Mouse (Mus musculus) layer of hippocampus, adult 2 months (tissue): ENCODE data around the gene Gm5089. TPM values are rescaled to one million over a fixed set of nuclear protein-coding genes. Genes with fewer than 3 reads are reported as not detected.

Experiments
- DNase-seq, 2 experiments: peaks; one replicate each; pipeline ENCODE4 v3.0.0; 2022; ENCODE audit warnings: low spot score in 2 of 2
- H3K27ac ChIP-seq: fragments of 200-600 bp; 2 replicates; pipeline ENCODE4 v1.8.1; 2022
- H3K4me3 ChIP-seq: fragments of 200-600 bp; 2 replicates; pipeline ENCODE4 v1.8.1; 2022; ENCODE audit warnings: mild to moderate bottlenecking
- CTCF ChIP-seq: fragments of 200-600 bp; conservative IDR thresholded peaks from 2 replicates; pipeline ENCODE4 v1.8.1; 2022; ENCODE audit warnings: antibody characterized with exemption, mild to moderate bottlenecking, moderate library complexity
- total RNA-seq, 2 experiments: library from RNA; stranded (reverse); gene quantifications; 2 replicates each; pipeline ENCODE4 v1.2.3; 2021

The Gm5089 gene
- total RNA-seq, 2 experiments from 2014 or later = 0.17 to 0.36 TPM

DNA sequence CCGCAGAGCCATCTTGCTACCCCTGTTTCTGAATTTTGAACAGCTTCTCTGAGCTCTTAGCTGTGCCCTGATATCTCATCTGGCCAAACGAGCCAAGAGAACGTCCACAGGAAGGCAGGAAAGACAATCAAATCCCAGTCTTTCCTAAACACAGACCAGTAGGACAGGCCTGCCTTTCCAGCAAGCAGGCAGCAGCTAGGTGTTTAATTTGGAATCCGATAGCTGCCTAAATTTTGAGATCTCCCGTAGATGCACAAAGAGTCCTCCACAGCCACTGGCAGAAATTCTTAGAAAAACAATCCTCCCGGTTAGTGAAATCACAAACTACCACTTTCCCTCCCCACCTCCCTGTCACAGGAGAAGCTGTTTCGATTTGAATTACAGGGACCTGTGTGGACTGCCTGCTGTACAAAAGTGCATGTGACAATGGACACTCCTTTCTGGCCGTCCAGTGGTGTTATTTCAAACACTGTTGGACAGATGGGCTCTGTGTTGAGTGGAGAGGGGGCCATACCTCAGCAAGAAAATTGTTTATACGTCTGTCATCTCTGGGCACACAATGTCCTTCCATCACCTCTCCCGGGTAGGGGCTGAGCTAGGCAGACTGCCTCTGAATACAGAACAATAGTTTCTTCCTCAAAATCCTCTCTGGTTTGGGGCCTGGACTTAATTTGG, 24.2 kb downstream of the Gm5089 start:
- TF ChIP-seq CTCF = no peak

DNA sequence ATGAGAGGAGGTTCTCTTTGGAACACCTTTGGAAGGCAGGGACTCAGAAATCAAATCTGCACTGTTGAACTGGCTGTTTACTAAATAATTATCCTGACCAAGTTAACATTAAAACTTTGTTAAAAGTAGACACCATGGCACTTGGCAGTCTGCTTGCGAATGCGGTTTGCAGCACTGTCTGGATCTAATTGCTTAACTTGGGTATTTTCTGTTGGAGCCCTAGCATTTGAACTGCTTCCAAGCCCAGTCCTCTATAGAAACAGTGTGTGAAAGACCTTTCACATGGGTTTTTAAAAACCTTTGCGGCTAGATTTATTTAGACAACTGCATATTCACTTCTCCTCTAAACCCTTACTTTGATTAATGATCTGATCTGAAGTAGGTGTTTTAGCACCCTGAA, 26.5 kb downstream of the Gm5089 start:
- Histone ChIP-seq H3K27ac (no peak overlapping the region), H3K4me3 (no peak overlapping the region)
- TF ChIP-seq CTCF = no peak
- no peak for DNase-seq

More for the DNA sequence above, 24.2 kb downstream of the Gm5089 start:
- no peak overlapping the region for H3K27ac ChIP-seq
- DNase-seq = no peak
- no peak overlapping the region for H3K4me3 ChIP-seq

- Histone ChIP-seq H3K27ac (no peak overlapping the region), H3K4me3 (no peak overlapping the region)
- no peak for TF ChIP-seq CTCF
- no peak for DNase-seq
Observed at GRCm38 (mm10) chr14:122416166-122416771, 34.6 kb downstream of the Gm5089 start.

- TF ChIP-seq CTCF = no peak
- H3K4me3 ChIP-seq = no peak overlapping the region
- no peak overlapping the region for H3K27ac ChIP-seq
- no peak for DNase-seq
Observed at GRCm38 (mm10) chr14:122414786-122415185, 36.1 kb downstream of the Gm5089 start.

DNA sequence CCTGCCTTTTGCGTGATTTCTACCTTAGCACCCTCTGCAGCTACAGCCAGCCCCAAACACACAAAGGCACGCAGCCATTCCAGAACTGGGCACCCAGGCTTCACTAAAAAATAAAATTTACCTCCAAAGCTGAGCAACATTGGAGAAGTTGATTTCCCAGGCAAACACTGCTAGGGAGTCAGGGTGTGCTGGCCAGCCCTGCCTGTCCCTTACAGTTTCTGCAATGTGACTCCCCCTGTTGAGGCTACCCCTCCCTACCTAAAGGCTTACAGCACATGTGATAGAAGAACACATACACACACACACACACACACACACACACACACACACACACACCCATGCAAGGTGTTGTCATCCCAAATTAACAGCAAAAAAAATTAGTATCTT, 37.4 kb downstream of the Gm5089 start:
- no peak for DNase-seq
- no peak for TF ChIP-seq CTCF
- Histone ChIP-seq H3K27ac (no peak overlapping the region), H3K4me3 (no peak overlapping the region)

- H3K4me3 ChIP-seq = no peak overlapping the region
- no peak for TF ChIP-seq CTCF
- no peak for DNase-seq
- no peak overlapping the region for H3K27ac ChIP-seq
Observed at GRCm38 (mm10) chr14:122412841-122413541, 37.9 kb downstream of the Gm5089 start.

DNA sequence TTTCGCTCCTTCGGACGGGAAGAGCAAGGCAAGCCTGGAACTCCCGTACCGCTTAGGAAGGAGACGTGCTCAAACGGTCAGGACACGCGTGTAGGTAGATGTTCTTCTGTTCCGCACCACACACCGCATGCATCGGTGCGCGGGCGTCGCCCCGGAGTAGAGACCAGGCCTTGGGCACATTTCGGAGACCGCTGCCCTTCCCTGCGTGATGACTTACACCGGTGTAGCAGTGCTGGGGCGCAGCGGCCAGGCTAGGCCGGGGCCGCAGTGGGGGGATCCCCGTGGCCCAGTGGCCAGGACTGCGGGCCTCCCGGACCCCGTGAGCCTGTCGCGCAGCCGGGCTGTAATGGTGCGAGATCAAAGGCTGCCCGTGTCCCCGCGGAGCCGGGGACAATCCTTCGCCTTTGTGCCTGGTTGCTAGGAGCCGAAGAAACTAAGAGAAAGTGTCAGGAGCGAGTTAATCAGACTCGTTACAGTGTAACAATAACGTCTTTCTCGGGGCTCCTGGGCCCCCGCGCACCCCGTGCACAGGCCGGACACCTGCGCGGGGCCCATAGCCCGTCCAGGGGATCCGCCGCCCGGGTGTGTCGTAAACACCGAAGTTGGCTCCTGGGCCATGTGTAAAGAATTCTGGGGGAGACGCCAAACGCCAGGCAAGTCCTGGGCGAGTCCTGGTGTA, 44.2 kb downstream of the Gm5089 start:
- Histone ChIP-seq H3K4me3 (peak overlapping the region; percentile 52), H3K27ac (peak overlapping the region; percentile 70)
- no peak for TF ChIP-seq CTCF
- DNase-seq = peak; percentile 11 to 20

DNA sequence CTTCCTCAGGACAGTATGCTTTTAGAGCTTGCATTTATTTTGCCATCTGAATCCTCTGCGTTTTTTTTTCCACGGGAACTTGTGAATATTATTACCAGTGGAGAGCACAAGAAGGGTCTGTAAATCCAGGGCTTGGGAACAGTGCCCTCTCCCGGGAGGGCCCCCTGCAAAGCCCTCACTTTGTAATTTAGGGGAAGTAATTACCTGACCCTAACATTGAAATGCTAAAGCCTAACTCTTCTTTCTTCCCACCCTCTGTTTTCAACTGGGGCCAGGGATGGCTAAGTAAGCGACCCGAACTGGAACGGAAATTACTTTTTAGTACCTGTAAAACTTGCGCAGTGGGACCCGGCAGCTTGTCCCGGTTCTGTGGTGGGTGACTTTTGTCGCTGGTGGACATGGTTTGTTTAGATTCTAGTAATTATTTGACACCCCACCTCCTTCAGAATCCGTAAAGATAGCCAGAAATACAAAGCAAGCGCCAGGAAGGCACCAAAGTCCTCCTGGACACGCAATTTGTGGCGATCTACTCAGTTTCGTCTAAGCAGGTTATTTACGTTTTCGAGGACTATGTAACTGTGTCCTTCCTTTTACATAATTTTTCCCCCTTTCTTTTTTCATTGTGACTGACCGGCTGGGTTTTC, 44.9 kb downstream of the Gm5089 start:
- Histone ChIP-seq H3K27ac (peak overlapping the region; percentile 70), H3K4me3 (peak overlapping the region; percentile 52)
- peak; percentile 36; the same call in 1 of the 2 replicates for TF ChIP-seq CTCF
- no peak for DNase-seq

GRCm38 (mm10) chr14:122405236-122405635, 45.7 kb downstream of the Gm5089 start:
- TF ChIP-seq CTCF = no peak
- DNase-seq = no peak
- Histone ChIP-seq H3K27ac (peak overlapping the region; percentile 70; the same call in 1 of the 2 replicates), H3K4me3 (no peak overlapping the region; the same call in 1 of the 2 replicates)

DNA sequence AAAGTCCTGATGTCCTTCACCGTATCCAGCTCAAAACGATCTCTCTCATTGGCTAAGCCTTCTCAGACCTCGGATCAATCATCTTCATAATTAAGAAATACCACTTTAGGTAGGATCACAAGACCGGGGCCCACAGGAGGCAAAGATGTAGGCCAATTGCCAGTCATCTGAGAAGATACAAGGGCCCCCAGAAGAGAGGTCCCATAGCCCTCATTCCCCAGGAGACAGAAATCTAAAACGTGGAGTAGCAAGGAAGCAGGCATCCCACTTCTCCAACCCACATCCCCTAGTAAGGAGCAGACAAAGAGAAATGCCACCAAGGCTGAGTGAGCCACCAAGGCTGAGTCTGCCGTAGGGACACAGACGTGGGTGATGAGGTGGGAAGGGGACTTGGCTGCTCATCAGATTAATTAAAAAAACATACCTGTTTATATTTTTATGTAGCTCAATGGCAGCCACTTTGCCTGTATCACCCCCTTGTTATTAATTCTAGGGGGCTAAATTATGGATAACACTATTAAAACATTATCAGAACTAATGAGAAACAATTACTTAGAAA, 46.2 kb downstream of the Gm5089 start:
- no peak overlapping the region; the same call in 1 of the 2 replicates for H3K27ac ChIP-seq
- no peak for TF ChIP-seq CTCF
- H3K4me3 ChIP-seq = no peak overlapping the region
- DNase-seq = no peak

- H3K4me3 ChIP-seq = no peak overlapping the region
- no peak for TF ChIP-seq CTCF
- peak overlapping the region; percentile 77 for H3K27ac ChIP-seq
- DNase-seq = no peak
Observed at GRCm38 (mm10) chr14:122403422-122403940, 47.4 kb downstream of the Gm5089 start.

GRCm38 (mm10) chr14:122402716-122403258, 48.1 kb downstream of the Gm5089 start:
- Histone ChIP-seq H3K4me3 (no peak overlapping the region), H3K27ac (peak overlapping the region; percentile 77)
- TF ChIP-seq CTCF = no peak
- DNase-seq = peak in 1 of 2 experiments; percentile 18
